Mouse (Mus musculus): Measurements from ENCODE around the gene Palm2. TPM values are rescaled to one million over a fixed set of nuclear protein-coding genes. Genes with fewer than 3 reads are reported as not detected.

Gene Palm2
- polyA plus RNA-seq, 1 experiment: not detected

- Histone ChIP-seq H3K4me3 (replicated peaks) (peak overlapping the region; percentile 83), H3K4me1 (peaks cover 35% of the 10 kb centered on the region), H3K9me3 (no peaks in the 10 kb centered on the region), H3K36me3 (replicated peaks; ENCODE audit: low read length) (no peaks in the 10 kb centered on the region), H3K27me3 (replicated peaks) (peaks cover 18% of the 10 kb centered on the region)
- TF ChIP-seq GATA1 (IDR thresholded peaks at IDR 0.05; ENCODE audit: borderline replicate concordance, low read length) (no peak), FLI1 (IDR thresholded peaks at IDR 0.05; ENCODE audit: low read length) (no peak)
These were observed 239.2 kb downstream of the Palm2 start for GRCm38 (mm10) chr4:57672996-57673906.

GRCm38 (mm10) chr4:57674351-57674750 lies 240.3 kb downstream of the Palm2 start:
- Histone ChIP-seq H3K4me3 (replicated peaks) (no peak overlapping the region), H3K27me3 (replicated peaks) (peaks cover 13% of the 10 kb centered on the region), H3K9me3 (no peaks in the 10 kb centered on the region), H3K4me1 (peaks cover 35% of the 10 kb centered on the region), H3K36me3 (replicated peaks; ENCODE audit: low read length) (no peaks in the 10 kb centered on the region)
- TF ChIP-seq FLI1 (IDR thresholded peaks at IDR 0.05; ENCODE audit: low read length): no peak
- no peak for TF ChIP-seq GATA1 (IDR thresholded peaks at IDR 0.05; ENCODE audit: borderline replicate concordance, low read length)

GRCm38 (mm10) chr4:57675387-57675786 lies 241.3 kb downstream of the Palm2 start:
- peaks cover 8% of the 10 kb centered on the region for H3K27me3 ChIP-seq (replicated peaks)
- no peak for TF ChIP-seq GATA1 (IDR thresholded peaks at IDR 0.05; ENCODE audit: borderline replicate concordance, low read length)
- TF ChIP-seq FLI1 (IDR thresholded peaks at IDR 0.05; ENCODE audit: low read length): no peak
- H3K4me1 ChIP-seq: peaks cover 35% of the 10 kb centered on the region
- H3K4me3 ChIP-seq (replicated peaks): peak overlapping the region; percentile 4
- H3K36me3 ChIP-seq (replicated peaks; ENCODE audit: low read length): no peaks in the 10 kb centered on the region
- H3K9me3 ChIP-seq: no peaks in the 10 kb centered on the region

DNA sequence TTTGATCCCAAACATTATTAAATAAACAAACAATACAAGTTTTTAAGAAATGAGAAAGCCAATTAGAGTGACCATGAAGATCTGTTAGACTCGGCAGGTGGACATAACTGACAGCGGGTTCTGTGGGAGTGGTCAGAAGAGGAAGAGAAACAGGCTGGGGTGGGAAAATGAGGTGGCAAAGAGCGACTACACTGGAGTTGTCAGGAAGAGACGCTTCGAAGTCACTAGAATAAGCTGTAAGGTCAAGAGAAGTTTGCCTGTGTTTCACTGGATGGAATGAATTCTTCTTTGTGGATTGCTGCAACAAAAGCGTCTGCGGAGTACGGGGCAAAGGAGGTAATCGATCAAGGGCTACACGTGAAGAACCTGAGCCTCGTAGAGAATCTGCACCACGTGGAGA lies 243.9 kb downstream of the Palm2 start:
- Histone ChIP-seq H3K27me3 (replicated peaks) (peaks cover 11% of the 10 kb centered on the region), H3K36me3 (replicated peaks; ENCODE audit: low read length) (no peaks in the 10 kb centered on the region), H3K4me1 (peaks cover 31% of the 10 kb centered on the region), H3K4me3 (replicated peaks) (no peak overlapping the region), H3K9me3 (no peaks in the 10 kb centered on the region)
- TF ChIP-seq GATA1 (IDR thresholded peaks at IDR 0.05; ENCODE audit: borderline replicate concordance, low read length) (no peak), FLI1 (IDR thresholded peaks at IDR 0.05; ENCODE audit: low read length) (no peak)

GRCm38 (mm10) chr4:57678991-57679457 lies 245.0 kb downstream of the Palm2 start:
- no peaks in the 10 kb centered on the region for H3K36me3 ChIP-seq (replicated peaks; ENCODE audit: low read length)
- peaks cover 13% of the 10 kb centered on the region for H3K27me3 ChIP-seq (replicated peaks)
- TF ChIP-seq FLI1 (IDR thresholded peaks at IDR 0.05; ENCODE audit: low read length) (no peak), GATA1 (IDR thresholded peaks at IDR 0.05; ENCODE audit: borderline replicate concordance, low read length) (no peak)
- H3K4me1 ChIP-seq: peaks cover 23% of the 10 kb centered on the region
- no peak overlapping the region for H3K4me3 ChIP-seq (replicated peaks)
- no peaks in the 10 kb centered on the region for H3K9me3 ChIP-seq

DNA sequence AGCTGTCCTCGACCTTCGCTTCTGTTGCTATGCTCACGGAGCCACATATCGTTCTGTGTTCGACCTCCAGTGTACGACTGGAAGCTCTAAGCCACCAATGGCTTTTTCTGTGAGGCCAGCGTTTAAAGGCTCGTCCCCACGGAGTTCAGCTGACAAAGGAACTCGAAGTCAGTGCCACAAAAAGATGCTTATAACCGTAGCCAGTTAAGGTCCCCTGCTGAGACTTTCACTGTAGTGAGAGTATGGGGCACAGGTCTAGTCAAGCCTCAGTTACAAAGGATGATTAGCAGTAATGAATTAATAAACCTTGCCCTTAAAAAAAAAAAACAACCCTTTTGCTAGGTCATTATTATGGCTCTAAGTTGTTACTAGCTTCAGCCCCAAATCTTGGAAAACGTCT lies 246.1 kb downstream of the Palm2 start:
- TF ChIP-seq GATA1 (IDR thresholded peaks at IDR 0.05; ENCODE audit: borderline replicate concordance, low read length) (no peak), FLI1 (IDR thresholded peaks at IDR 0.05; ENCODE audit: low read length) (no peak)
- no peak overlapping the region for H3K4me3 ChIP-seq (replicated peaks)
- peaks cover 11% of the 10 kb centered on the region for H3K4me1 ChIP-seq
- no peaks in the 10 kb centered on the region for H3K9me3 ChIP-seq
- H3K36me3 ChIP-seq (replicated peaks; ENCODE audit: low read length): no peaks in the 10 kb centered on the region
- peaks cover 15% of the 10 kb centered on the region for H3K27me3 ChIP-seq (replicated peaks)

- H3K36me3 ChIP-seq (replicated peaks; ENCODE audit: low read length): no peaks in the 10 kb centered on the region
- no peaks in the 10 kb centered on the region for H3K9me3 ChIP-seq
- 0 out of 2 replicates have a peak, but pooled peaks cover 3% of the 10 kb centered on the region for H3K4me1 ChIP-seq
- peaks cover 12% of the 10 kb centered on the region for H3K27me3 ChIP-seq (replicated peaks)
- no peak overlapping the region for H3K4me3 ChIP-seq (replicated peaks)
- no peak for TF ChIP-seq FLI1 (IDR thresholded peaks at IDR 0.05; ENCODE audit: low read length)
- no peak for TF ChIP-seq GATA1 (IDR thresholded peaks at IDR 0.05; ENCODE audit: borderline replicate concordance, low read length)
These were observed 247.5 kb downstream of the Palm2 start for GRCm38 (mm10) chr4:57681511-57681910.

DNA sequence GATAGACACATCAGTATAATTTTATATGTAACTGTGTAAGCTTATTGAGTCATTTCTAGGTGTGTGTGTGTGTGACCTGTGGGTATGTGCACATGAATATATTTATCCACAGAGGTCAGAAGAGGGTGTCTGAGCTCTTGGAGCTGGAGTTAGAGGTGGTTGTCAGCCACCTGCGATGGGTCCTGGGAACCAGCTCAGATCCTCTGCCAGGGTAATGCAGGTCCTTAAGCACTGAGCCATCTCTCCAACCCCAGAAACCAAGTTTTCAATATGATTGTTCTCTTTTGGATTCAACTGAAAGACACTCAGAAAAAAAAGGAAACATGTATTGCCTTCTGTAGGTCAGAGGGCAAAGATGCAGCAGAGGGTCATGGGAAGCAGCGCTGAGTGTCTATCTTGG lies 248.3 kb downstream of the Palm2 start:
- H3K9me3 ChIP-seq: no peaks in the 10 kb centered on the region
- H3K36me3 ChIP-seq (replicated peaks; ENCODE audit: low read length): no peaks in the 10 kb centered on the region
- H3K27me3 ChIP-seq (replicated peaks): peaks cover 12% of the 10 kb centered on the region
- no peak overlapping the region for H3K4me3 ChIP-seq (replicated peaks)
- H3K4me1 ChIP-seq: 0 out of 2 replicates have a peak, but pooled peaks cover 3% of the 10 kb centered on the region
- TF ChIP-seq GATA1 (IDR thresholded peaks at IDR 0.05; ENCODE audit: borderline replicate concordance, low read length) (no peak), FLI1 (IDR thresholded peaks at IDR 0.05; ENCODE audit: low read length) (no peak)

DNA sequence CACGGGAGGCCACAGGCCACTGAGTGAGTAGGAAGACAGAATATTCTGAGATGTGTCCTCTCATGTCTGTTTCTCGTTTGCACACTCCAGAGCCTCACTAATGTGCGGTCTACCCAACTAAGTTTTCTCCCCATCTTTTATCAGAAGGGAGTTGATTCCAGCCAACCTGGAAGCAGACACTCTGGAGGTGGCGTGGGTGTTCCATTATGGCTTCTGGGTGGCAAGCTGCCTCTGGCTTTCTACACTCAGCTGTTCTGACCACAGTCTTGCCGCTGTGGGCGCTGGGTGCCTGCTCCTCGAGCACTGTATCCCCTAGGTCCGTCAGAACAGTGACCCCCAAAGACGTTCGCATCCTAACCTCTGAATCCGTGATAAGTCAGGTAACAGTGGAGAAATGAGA lies 248.9 kb downstream of the Palm2 start:
- no peak overlapping the region for H3K4me3 ChIP-seq (replicated peaks)
- no peaks in the 10 kb centered on the region for H3K36me3 ChIP-seq (replicated peaks; ENCODE audit: low read length)
- no peaks in the 10 kb centered on the region for H3K9me3 ChIP-seq
- H3K27me3 ChIP-seq (replicated peaks): peaks cover 12% of the 10 kb centered on the region
- TF ChIP-seq FLI1 (IDR thresholded peaks at IDR 0.05; ENCODE audit: low read length) (no peak), GATA1 (IDR thresholded peaks at IDR 0.05; ENCODE audit: borderline replicate concordance, low read length) (no peak)
- H3K4me1 ChIP-seq: 0 out of 2 replicates have a peak, but pooled peaks cover 3% of the 10 kb centered on the region

DNA sequence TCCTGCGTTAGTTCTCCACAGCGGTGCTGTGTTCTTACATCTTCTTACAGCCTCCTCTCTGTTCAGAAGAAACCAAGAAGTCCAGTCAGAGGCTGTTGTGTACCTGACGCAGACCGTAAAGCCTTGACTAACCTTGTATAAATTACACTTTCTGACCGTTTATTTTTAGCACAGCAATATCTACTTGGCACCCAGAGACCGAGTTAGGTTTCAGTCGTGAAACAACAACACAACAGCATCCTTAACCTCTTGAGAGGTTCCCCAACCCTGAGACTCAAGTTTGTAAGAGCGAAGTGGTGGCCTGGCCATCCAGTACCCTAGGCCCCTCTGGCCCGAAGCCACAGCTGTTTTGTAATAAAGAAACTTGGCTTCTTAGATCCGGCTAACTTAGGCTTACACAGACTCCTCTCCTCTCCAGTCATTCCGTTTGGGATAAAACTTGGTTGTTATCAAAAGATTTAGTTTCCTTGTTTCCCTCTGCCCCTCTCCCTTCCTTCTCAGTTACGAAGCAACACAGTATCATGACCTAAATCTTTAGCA lies 250.7 kb downstream of the Palm2 start:
- TF ChIP-seq FLI1 (IDR thresholded peaks at IDR 0.05; ENCODE audit: low read length): no peak
- no peak for TF ChIP-seq GATA1 (IDR thresholded peaks at IDR 0.05; ENCODE audit: borderline replicate concordance, low read length)
- Histone ChIP-seq H3K36me3 (replicated peaks; ENCODE audit: low read length) (no peaks in the 10 kb centered on the region), H3K27me3 (replicated peaks) (peaks cover 18% of the 10 kb centered on the region), H3K9me3 (no peaks in the 10 kb centered on the region), H3K4me1 (0 out of 2 replicates have a peak, but pooled peaks cover 3% of the 10 kb centered on the region), H3K4me3 (replicated peaks) (no peak overlapping the region)
